25 mouse cellular contexts compared by ENCODE assay signal in genomic region chr5:35438805-35439204, GRCm38 (mm10). TPM values are rescaled to one million over a fixed set of nuclear protein-coding genes. Genes with fewer than 3 reads are reported as not detected.
DNase-seq lines count a peak whose midpoint lies in the region; ATAC-seq and TF ChIP-seq lines count a peak whose summit lies in the region.
"Had no signal": no experiment of that assay in that cellular context is flagged by ENCODE, and none has a peak within 500 bp of the region (broad histone marks: within the 10 kb centered on the region; RNA-seq: fewer than 3 reads in every experiment).

No protein-coding gene starts in this region.

- no peaks in the 10 kb centered on the region for H3K9me3 ChIP-seq in intestine, postnatal 0 days (ENCODE audit: control insufficient read depth)
- H3K9me3 ChIP-seq in intestine, embryonic 15.5 days: no peaks in the 10 kb centered on the region
- H3K9me3 ChIP-seq in midbrain, postnatal 0 days (ENCODE audit: low read length): no peaks in the 10 kb centered on the region
- no peaks in the 10 kb centered on the region for H3K9me3 ChIP-seq in midbrain, embryonic 16.5 days (replicated peaks; ENCODE audit: control insufficient read depth, low read length, poor library complexity, severe bottlenecking)
- H3K9me3 ChIP-seq: embryonic facial prominence, embryonic 15.5 days; hindbrain, embryonic 15.5 days had no signal

- H3K36me3 ChIP-seq in intestine, postnatal 0 days (ENCODE audit: control insufficient read depth, insufficient read depth): no peaks in the 10 kb centered on the region
- H3K36me3 ChIP-seq in intestine, embryonic 15.5 days: no peaks in the 10 kb centered on the region
- no peaks in the 10 kb centered on the region for H3K36me3 ChIP-seq in midbrain, postnatal 0 days (ENCODE audit: insufficient read depth, low read length)
- H3K36me3 ChIP-seq in midbrain, embryonic 16.5 days (ENCODE audit: control insufficient read depth, insufficient read depth, low read length): no peaks in the 10 kb centered on the region
- H3K36me3 ChIP-seq: embryonic facial prominence, embryonic 15.5 days; forebrain, embryonic 10.5 days; heart, embryonic 13.5 days; hindbrain, embryonic 15.5 days had no signal

- TF ChIP-seq CTCF in intestine, postnatal 0 days (IDR thresholded peaks at IDR 0.05; ENCODE audit: low read depth): 0 out of 2 replicates have a peak, but pooled peaks have one; percentile 11
- TF ChIP-seq CTCF in midbrain, postnatal 0 days (IDR thresholded peaks at IDR 0.05): peak; percentile 13; the same call in 1 of the 2 replicates

- H3K27me3 ChIP-seq in intestine, postnatal 0 days (replicated peaks; ENCODE audit: control insufficient read depth, insufficient read depth, low read length): no peaks in the 10 kb centered on the region
- no peaks in the 10 kb centered on the region; the same call in 1 of the 2 replicates for H3K27me3 ChIP-seq in intestine, embryonic 15.5 days (replicated peaks)
- H3K27me3 ChIP-seq in midbrain, postnatal 0 days (ENCODE audit: insufficient read depth, low read length): no peaks in the 10 kb centered on the region
- no peaks in the 10 kb centered on the region for H3K27me3 ChIP-seq in midbrain, embryonic 16.5 days (ENCODE audit: control insufficient read depth, insufficient read depth, low read depth, low read length)
- H3K27me3 ChIP-seq: embryonic facial prominence, embryonic 15.5 days; hindbrain, embryonic 15.5 days had no signal

- H3K4me1 ChIP-seq in intestine, postnatal 0 days (replicated peaks; ENCODE audit: control insufficient read depth, insufficient read depth, low read length): no peaks in the 10 kb centered on the region
- H3K4me1 ChIP-seq in intestine, embryonic 15.5 days (replicated peaks): no peaks in the 10 kb centered on the region
- no peaks in the 10 kb centered on the region for H3K4me1 ChIP-seq in midbrain, postnatal 0 days (ENCODE audit: insufficient read depth, low read length)
- H3K4me1 ChIP-seq in midbrain, embryonic 16.5 days (ENCODE audit: control insufficient read depth, insufficient read depth, low read length): no peaks in the 10 kb centered on the region
- H3K4me1 ChIP-seq: heart, embryonic 13.5 days; hindbrain, embryonic 15.5 days had no signal

- DNase-seq in midbrain, postnatal 0 days (ENCODE audit: low spot score): no peak
- DNase-seq in WW6 (ENCODE audit: low read depth, low spot score): peak; percentile 13
- DNase-seq in gastrocnemius, adult 18-20 months (ENCODE audit: low spot score): no peak
- no peak for DNase-seq in c-Kit-positive CD71-positive TER-119-positive erythroid progenitor cells, embryonic 14.5 days (ENCODE audit: low spot score)
- DNase-seq in embryo, embryonic 9.5 days (ENCODE audit: extremely low spot score): no peak
- DNase-seq: adrenal gland, postnatal 10 days; cerebellum, adult 18-20 months; cerebellum, adult 9-11 months; cerebellum, postnatal 36 days; gastrocnemius, postnatal 36 days; heart, adult 11 months; heart, postnatal 36 days had no signal

- H3K4me2 ChIP-seq in intestine, postnatal 0 days (replicated peaks; ENCODE audit: low read depth): no peak overlapping the region
- no peak overlapping the region for H3K4me2 ChIP-seq in intestine, embryonic 15.5 days (replicated peaks)
- H3K4me2 ChIP-seq in midbrain, postnatal 0 days (ENCODE audit: low read depth, low read length, poor library complexity, severe bottlenecking): no peak overlapping the region
- no peak overlapping the region for H3K4me2 ChIP-seq in midbrain, embryonic 16.5 days (ENCODE audit: low read length)
- H3K4me2 ChIP-seq: embryonic facial prominence, embryonic 15.5 days; heart, embryonic 13.5 days; hindbrain, embryonic 15.5 days had no signal

- H3K27ac ChIP-seq in intestine, postnatal 0 days (ENCODE audit: low read depth, low read length): no peak overlapping the region
- H3K27ac ChIP-seq in intestine, embryonic 15.5 days: no peak overlapping the region
- H3K27ac ChIP-seq in midbrain, postnatal 0 days (ENCODE audit: low read depth, low read length): no peak overlapping the region
- H3K27ac ChIP-seq in midbrain, embryonic 16.5 days (ENCODE audit: low read length): no peak overlapping the region
- H3K27ac ChIP-seq: embryonic facial prominence, embryonic 15.5 days; forebrain, embryonic 10.5 days; heart, embryonic 13.5 days; hindbrain, embryonic 15.5 days had no signal

- no peak overlapping the region for H3K9ac ChIP-seq in intestine, postnatal 0 days (ENCODE audit: low read depth, low read length)
- no peak overlapping the region for H3K9ac ChIP-seq in intestine, embryonic 15.5 days
- H3K9ac ChIP-seq in midbrain, postnatal 0 days (replicated peaks; ENCODE audit: low read length, poor library complexity, severe bottlenecking): no peak overlapping the region
- H3K9ac ChIP-seq in midbrain, embryonic 16.5 days (ENCODE audit: low read depth, low read length): no peak overlapping the region
- H3K9ac ChIP-seq: embryonic facial prominence, embryonic 15.5 days; heart, embryonic 13.5 days; hindbrain, embryonic 15.5 days had no signal

- H3K4me3 ChIP-seq in intestine, postnatal 0 days (ENCODE audit: low read depth, low read length): no peak overlapping the region
- no peak overlapping the region for H3K4me3 ChIP-seq in intestine, embryonic 15.5 days (replicated peaks)
- H3K4me3 ChIP-seq in midbrain, postnatal 0 days (ENCODE audit: low read depth, low read length): no peak overlapping the region
- H3K4me3 ChIP-seq in midbrain, embryonic 16.5 days (ENCODE audit: low read depth, low read length): no peak overlapping the region
- H3K4me3 ChIP-seq: embryonic facial prominence, embryonic 15.5 days; erythroblast, embryonic 14.5 days; forebrain, embryonic 10.5 days; heart, embryonic 13.5 days; hindbrain, embryonic 15.5 days had no signal

- 84% methylated on average over 6 of the region's 6 CpGs for whole genome bisulfite sequencing in intestine, postnatal 0 days
- 80% methylated on average over 6 of the region's 6 CpGs for WGBS in intestine, embryonic 15.5 days
- WGBS in midbrain, postnatal 0 days: 85% methylated on average over 6 of the region's 6 CpGs
- 84% methylated on average over 6 of the region's 6 CpGs for WGBS in midbrain, embryonic 16.5 days

- ATAC-seq in intestine, postnatal 0 days: no peak
- no peak for ATAC-seq in intestine, embryonic 15.5 days
- ATAC-seq in midbrain, postnatal 0 days (ENCODE audit: low FRiP score): no peak
- ATAC-seq in midbrain, embryonic 16.5 days: no peak
- ATAC-seq: forebrain, embryonic 14.5 days had no signal

RNA-seq across cellular contexts. Expression of gene Hmx1, which starts 49.9 kb away (rescaled TPM):
- polyA plus RNA-seq in intestine, postnatal 0 days (2015; fragmentation: Nextera tagmentation; extraction: Ambion mirVana): not detected in 2 replicates
- polyA plus RNA-seq in intestine, embryonic 15.5 days (2015; fragmentation: Nextera tagmentation; extraction: Ambion mirVana): 0.09 and 0.18 TPM in 2 replicates
- not detected in 2 replicates for total RNA-seq in midbrain, postnatal 0 days (2014; rRNA removed)
- not detected in 2 replicates for polyA plus RNA-seq in midbrain, postnatal 0 days (2015; fragmentation: Nextera tagmentation; extraction: Ambion mirVana)
- not detected in 2 replicates for polyA plus RNA-seq in midbrain, embryonic 16.5 days (2015; fragmentation: Nextera tagmentation; extraction: Ambion mirVana)
- not detected for total RNA-seq in gastrocnemius, adult 18-20 months (2021)
- total RNA-seq: gastrocnemius, adult 8-10 months; gastrocnemius, postnatal 36 days; heart, postnatal 36 days; MEL had no signal
- polyA plus RNA-seq: C2C12; erythroblast, embryonic 14.5 days; forebrain, embryonic 14.5 days; heart, postnatal 0 days; hindbrain, embryonic 15.5 days had no signal
